Mouse (Mus musculus): ENCODE measurements around the gene Mreg.

DNA sequence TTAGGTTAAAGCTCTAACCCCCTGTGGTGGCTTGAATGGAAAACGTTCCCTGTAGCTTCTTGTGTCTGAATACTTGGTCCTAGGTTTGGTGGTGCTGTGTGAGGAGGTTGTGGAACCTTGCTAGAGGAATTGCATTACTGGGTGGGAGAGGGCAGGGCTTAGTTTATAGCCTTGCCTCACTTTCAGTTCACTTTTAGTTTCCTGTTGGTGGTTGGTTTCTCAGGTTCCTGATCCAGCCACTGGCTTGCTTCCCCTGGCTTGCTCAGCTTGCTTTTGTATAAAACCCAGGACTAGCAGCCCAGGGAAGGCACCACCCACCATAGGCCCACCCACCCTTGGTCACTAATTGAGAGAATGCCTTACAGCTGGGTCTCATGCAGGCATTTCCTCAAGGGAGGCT, 77.6 kb downstream of the Mreg start:
- TF ChIP-seq CTCF (IDR thresholded peaks at IDR 0.05; ENCODE audit: low read depth) (no peak), EP300 (IDR thresholded peaks at IDR 0.05; ENCODE audit: low read depth) (no peak)
